Mouse (Mus musculus) adrenal gland (tissue): ENCODE measurements around the gene 4930407I10Rik.

Experiments
- intact Hi-C: fragments of 180-260 bp; cut with DNase I; formaldehyde crosslinking; loops from one replicate; pipeline ENCODE4 v1.15.1; 2025

4930407I10Rik gene

GRCm38 (mm10) chr15:82047080-82047883 is 11.7 kb upstream of the 4930407I10Rik start, which contains the start of gene Snu13:
Gene Snu13 (minus strand): TSS chr15:82047598.
- intact Hi-C loops, result no loop called here

GRCm38 (mm10) chr15:82052544-82052943 is 6.4 kb upstream of the 4930407I10Rik start:
- intact Hi-C loops, result no loop called here

GRCm38 (mm10) chr15:82063909-82064308 is 5.0 kb downstream of the 4930407I10Rik start:
- intact Hi-C loops, result no loop called here

- intact Hi-C loops, result loop anchor here (1.0 to 5.0 kb wide), 2 partner anchors 42 to 171 kb away; no protein-coding TSS in a partner anchor
Measured at GRCm38 (mm10) chr15:82065511-82065910, 6.6 kb downstream of the 4930407I10Rik start.

- intact Hi-C loops, result loop anchor here (5.0 kb wide), 1 partner anchor 37 kb away; no protein-coding TSS in a partner anchor
Measured at GRCm38 (mm10) chr15:82069898-82070297, 10.9 kb downstream of the 4930407I10Rik start, which contains the start of gene Mei1. Gene Mei1 (plus strand): TSS chr15:82069996.

GRCm38 (mm10) chr15:82071816-82072469 is 13.0 kb downstream of the 4930407I10Rik start:
- intact Hi-C loops, result no loop called here

- intact Hi-C loops, result no loop called here
Measured at GRCm38 (mm10) chr15:82073490-82073889, 14.5 kb downstream of the 4930407I10Rik start.

GRCm38 (mm10) chr15:82079883-82080282 is 20.9 kb downstream of the 4930407I10Rik start:
- intact Hi-C loops, result no loop called here

GRCm38 (mm10) chr15:82081161-82081560 is 22.2 kb downstream of the 4930407I10Rik start:
- intact Hi-C loops, result no loop called here

GRCm38 (mm10) chr15:82085606-82086005 is 26.7 kb downstream of the 4930407I10Rik start:
- intact Hi-C loops, result no loop called here

- intact Hi-C loops, result no loop called here
Measured at GRCm38 (mm10) chr15:82086131-82086530, 27.2 kb downstream of the 4930407I10Rik start.

- intact Hi-C loops, result no loop called here
Measured at GRCm38 (mm10) chr15:82087266-82087665, 28.3 kb downstream of the 4930407I10Rik start.

GRCm38 (mm10) chr15:82091061-82091460 is 32.1 kb downstream of the 4930407I10Rik start:
- intact Hi-C loops, result no loop called here

GRCm38 (mm10) chr15:82106953-82107555 is 48.1 kb downstream of the 4930407I10Rik start:
- intact Hi-C loops, result loop anchor here (5.0 kb wide), 1 partner anchor 40 kb away; the partner anchor contains the start of gene Mei1
